Mouse (Mus musculus) liver, adult 2 months (tissue): ENCODE data around the gene Srsf3. TPM values are rescaled to one million over a fixed set of nuclear protein-coding genes. Genes with fewer than 3 reads are reported as not detected.

Source experiments
- DNase-seq: peaks from one replicate; pipeline ENCODE4 v3.0.0-alpha.2; 2011; ENCODE audit warnings: low read depth, low spot score; ENCODE audit errors: extremely low read depth
- H3K27ac ChIP-seq: fragments of 200-500 bp; replicated peaks from 2 replicates; pipeline ENCODE4 v1.5.1; 2012; ENCODE audit warnings: low read depth, mild to moderate bottlenecking, control low read depth, inconsistent platforms, low read length; ENCODE audit not compliant: insufficient read depth
- H3K27me3 ChIP-seq: fragments of 200-500 bp; 2 replicates; pipeline ENCODE4 v1.6.1; 2012; ENCODE audit warnings: mild to moderate bottlenecking, moderate library complexity, low read length, inconsistent platforms; ENCODE audit not compliant: control insufficient read depth, insufficient read depth
- H3K36me3 ChIP-seq: fragments of 200-500 bp; 2 replicates; pipeline ENCODE4 v1.6.1; 2012; ENCODE audit warnings: low read length, inconsistent platforms; ENCODE audit not compliant: control insufficient read depth, insufficient read depth
- H3K4me1 ChIP-seq: fragments of 200-500 bp; 2 replicates; pipeline ENCODE4 v1.6.1; 2011; ENCODE audit warnings: low read length; ENCODE audit not compliant: control insufficient read depth, insufficient read depth
- H3K4me3 ChIP-seq: fragments of 200-500 bp; 2 replicates; pipeline ENCODE4 v1.5.1; 2011; ENCODE audit warnings: low read depth, mild to moderate bottlenecking, control low read depth, low read length, moderate library complexity; ENCODE audit not compliant: insufficient read depth
- H3K79me2 ChIP-seq: fragments of 200-500 bp; 2 replicates; pipeline ENCODE4 v1.6.1; 2012; ENCODE audit warnings: inconsistent platforms, mild to moderate bottlenecking, low read length, moderate library complexity; ENCODE audit not compliant: control insufficient read depth, insufficient read depth
- H3K9ac ChIP-seq: fragments of 200-500 bp; 2 replicates; pipeline ENCODE4 v1.6.1; 2012; ENCODE audit warnings: low read depth, mild to moderate bottlenecking, control low read depth, inconsistent platforms, low read length
- CTCF ChIP-seq: fragments of 200-500 bp; IDR thresholded peaks from 2 replicates; pipeline ENCODE4 v1.5.1; 2011; ENCODE audit warnings: low read depth, low read length, control low read depth
- POLR2A ChIP-seq: fragments of 200-500 bp; IDR thresholded peaks from 2 replicates; pipeline ENCODE4 v1.6.1; 2011; ENCODE audit warnings: low read length, control low read depth; ENCODE audit not compliant: insufficient read depth; ENCODE audit errors: extremely low read depth
- WGBS: fragments of 180-500 bp; shearing (Covaris S2); methylation state at CpG from one replicate; pipeline ENCODE4 v1.1.7; 2018; 5-methylcytosine and 5-hydroxymethylcytosine counted together
- polyA plus RNA-seq: library from polyadenylated mRNA; depleted of rRNA; stranded (reverse); fragments of >200 nt; gene quantifications from 2 replicates; pipeline ENCODE4 v1.2.3, GENCODE M21; 2012
- total RNA-seq: library from RNA; depleted of rRNA; stranded (reverse); fragments of >200 nt; gene quantifications from 2 replicates; pipeline ENCODE4 v1.2.3, GENCODE M21; 2014

Srsf3 gene
- total and polyA plus RNA-seq, 2 experiments, result 40.1 to 47.3 TPM

- H3K9ac ChIP-seq, result peak overlapping the region; percentile 61; the same call in 1 of the 2 replicates
- DNase-seq, result peak; percentile 86
Measured at GRCm38 (mm10) chr17:29078519-29079383, 46.3 kb downstream of the Srsf3 start.

GRCm38 (mm10) chr17:29080758-29081617 lies 48.6 kb downstream of the Srsf3 start:
- H3K79me2 ChIP-seq, result no peaks in the 10 kb centered on the region
- 60% methylated on average over 22 of the region's 23 CpGs for WGBS
- TF ChIP-seq POLR2A (no peak), CTCF (no peak)
- no peak overlapping the region for H3K4me3 ChIP-seq
- H3K27ac ChIP-seq, result no peak overlapping the region
- H3K36me3 ChIP-seq, result no peaks in the 10 kb centered on the region
- no peaks in the 10 kb centered on the region for H3K27me3 ChIP-seq
- H3K4me1 ChIP-seq, result peaks cover 3% of the 10 kb centered on the region
- H3K9ac ChIP-seq, result no peak overlapping the region
- DNase-seq, result no peak

More at GRCm38 (mm10) chr17:29078519-29079383, 46.3 kb downstream of the Srsf3 start:
- Histone ChIP-seq H3K36me3 (no peaks in the 10 kb centered on the region), H3K4me1 (peaks cover 3% of the 10 kb centered on the region), H3K79me2 (no peaks in the 10 kb centered on the region), H3K27me3 (no peaks in the 10 kb centered on the region), H3K4me3 (peak overlapping the region; percentile 51; the same call in 1 of the 2 replicates), H3K27ac (no peak overlapping the region; the same call in 1 of the 2 replicates)
- 8% methylated on average over 25 of the region's 25 CpGs for WGBS
- TF ChIP-seq CTCF (no peak), POLR2A (no peak)

- WGBS, result 64% methylated on average over 21 of the region's 21 CpGs
- no peaks in the 10 kb centered on the region for H3K27me3 ChIP-seq
Measured at GRCm38 (mm10) chr17:29081618-29082381, 49.4 kb downstream of the Srsf3 start.

GRCm38 (mm10) chr17:29083586-29083985 lies 51.2 kb downstream of the Srsf3 start:
- H3K9ac ChIP-seq, result no peak overlapping the region
- peaks cover under 1% of the 10 kb centered on the region; the same call in 1 of the 2 replicates for H3K4me1 ChIP-seq
- no peak for TF ChIP-seq POLR2A
- TF ChIP-seq CTCF, result no peak
- no peaks in the 10 kb centered on the region for H3K36me3 ChIP-seq
- no peak for DNase-seq
- no peaks in the 10 kb centered on the region for H3K79me2 ChIP-seq
- no peaks in the 10 kb centered on the region for H3K27me3 ChIP-seq
- H3K4me3 ChIP-seq, result no peak overlapping the region
- no peak overlapping the region for H3K27ac ChIP-seq
- WGBS, result 96% methylated on average over 8 of the region's 8 CpGs

More at GRCm38 (mm10) chr17:29081618-29082381, 49.4 kb downstream of the Srsf3 start:
- Histone ChIP-seq H3K4me3 (no peak overlapping the region), H3K9ac (no peak overlapping the region), H3K4me1 (peaks cover 3% of the 10 kb centered on the region), H3K27ac (no peak overlapping the region), H3K36me3 (no peaks in the 10 kb centered on the region), H3K79me2 (no peaks in the 10 kb centered on the region)
- DNase-seq, result no peak
- TF ChIP-seq POLR2A, result no peak
- TF ChIP-seq CTCF, result no peak

- no peak for TF ChIP-seq CTCF
- TF ChIP-seq POLR2A, result no peak
- 89% methylated on average over 7 of the region's 7 CpGs for WGBS
- H3K4me1 ChIP-seq, result no peaks in the 10 kb centered on the region
- DNase-seq, result no peak
- H3K27ac ChIP-seq, result no peak overlapping the region
- H3K27me3 ChIP-seq, result no peaks in the 10 kb centered on the region
- no peaks in the 10 kb centered on the region for H3K36me3 ChIP-seq
- H3K9ac ChIP-seq, result no peak overlapping the region
- H3K4me3 ChIP-seq, result no peak overlapping the region
- H3K79me2 ChIP-seq, result no peaks in the 10 kb centered on the region
Measured at GRCm38 (mm10) chr17:29084656-29085055, 52.2 kb downstream of the Srsf3 start.
